Mouse (Mus musculus): ENCODE measurements around the gene Tnfrsf1a.
A peak's percentile ranks its signal among the peaks of the same experiment; 100 is the strongest.

The Tnfrsf1a gene

GRCm38 (mm10) chr6:125354352-125355151, 5.4 kb downstream of the Tnfrsf1a start:
- DNase-seq (ENCODE audit: low spot score in 2 of 2), result no peak

DNA sequence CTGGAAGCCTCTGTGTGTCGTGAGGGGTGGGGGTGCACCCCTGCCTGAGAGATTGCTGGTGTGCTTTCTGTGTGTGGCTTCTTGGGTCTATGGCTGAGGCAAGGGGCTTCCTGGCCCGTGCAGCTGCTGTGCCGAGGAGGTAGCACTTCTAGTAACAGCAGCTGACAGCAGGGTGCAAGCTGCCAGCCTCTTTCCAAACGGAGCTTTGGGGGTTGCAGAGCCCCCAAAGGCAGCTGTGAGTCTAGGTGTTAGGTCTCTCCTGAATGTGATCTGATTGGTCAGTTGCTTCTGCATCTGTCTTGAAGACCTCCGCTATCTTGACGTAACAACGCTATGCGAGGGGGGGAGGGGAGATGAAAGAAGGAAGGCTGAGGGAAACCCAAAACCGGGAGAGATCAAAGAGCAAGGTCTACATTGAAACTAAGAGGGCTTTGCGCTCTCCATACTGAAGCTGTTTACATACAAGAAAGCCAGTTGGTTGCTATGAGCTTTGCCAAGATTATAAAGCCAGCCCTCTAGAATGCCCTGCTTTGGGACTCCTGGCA, 6.1 kb downstream of the Tnfrsf1a start:
- DNase-seq (ENCODE audit: low spot score in 2 of 2), result no peak

DNA sequence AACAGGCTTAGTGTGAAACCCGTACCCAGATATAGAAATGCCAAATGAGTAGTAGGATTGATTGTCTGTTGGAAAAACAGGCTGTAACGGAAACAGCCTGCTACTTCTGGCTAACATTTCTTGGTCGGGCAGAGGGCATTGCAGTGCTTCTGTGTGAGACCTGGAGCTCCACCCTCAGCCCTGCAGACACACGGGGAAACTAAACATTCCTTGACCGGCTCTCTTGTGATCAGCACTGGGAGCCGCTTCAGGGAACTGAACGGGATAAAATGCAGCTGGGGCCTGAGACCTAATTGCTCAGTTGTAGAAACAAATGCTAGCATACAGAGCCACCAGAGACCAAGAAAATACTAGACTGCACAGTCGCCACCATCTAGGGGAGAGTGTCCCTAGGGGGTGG, 7.1 kb downstream of the Tnfrsf1a start:
- DNase-seq (ENCODE audit: low spot score in 2 of 2), result no peak

- DNase-seq (ENCODE audit: low spot score in 2 of 2), result no peak
These were observed 8.2 kb downstream of the Tnfrsf1a start for GRCm38 (mm10) chr6:125357334-125357733.

GRCm38 (mm10) chr6:125359999-125360398, 10.8 kb downstream of the Tnfrsf1a start:
- no peak for DNase-seq (ENCODE audit: low spot score in 2 of 2)

DNA sequence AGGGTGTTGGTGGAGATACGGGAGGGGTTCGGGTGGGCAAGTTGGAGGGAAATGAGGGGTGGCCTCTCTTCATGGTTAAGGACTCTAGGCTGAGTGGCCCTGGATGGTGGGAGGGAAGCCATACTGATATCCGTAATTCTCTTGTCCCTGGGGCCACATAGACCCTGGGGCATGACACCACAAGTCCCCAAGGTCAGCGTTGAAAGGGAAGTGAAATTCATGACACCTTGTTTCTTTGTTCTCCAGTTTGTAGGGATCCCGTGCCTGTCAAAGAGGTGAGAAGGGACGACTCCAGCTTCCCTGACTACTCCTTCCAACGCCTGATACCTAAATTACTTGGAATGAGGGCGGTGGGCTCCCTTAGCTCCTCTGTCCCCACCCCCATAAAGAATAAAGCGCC, 11.7 kb downstream of the Tnfrsf1a start:
- DNase-seq (ENCODE audit: low spot score in 2 of 2), result no peak

- no peak for DNase-seq (ENCODE audit: low spot score in 2 of 2)
These were observed 12.5 kb downstream of the Tnfrsf1a start for GRCm38 (mm10) chr6:125361467-125362291.

DNA sequence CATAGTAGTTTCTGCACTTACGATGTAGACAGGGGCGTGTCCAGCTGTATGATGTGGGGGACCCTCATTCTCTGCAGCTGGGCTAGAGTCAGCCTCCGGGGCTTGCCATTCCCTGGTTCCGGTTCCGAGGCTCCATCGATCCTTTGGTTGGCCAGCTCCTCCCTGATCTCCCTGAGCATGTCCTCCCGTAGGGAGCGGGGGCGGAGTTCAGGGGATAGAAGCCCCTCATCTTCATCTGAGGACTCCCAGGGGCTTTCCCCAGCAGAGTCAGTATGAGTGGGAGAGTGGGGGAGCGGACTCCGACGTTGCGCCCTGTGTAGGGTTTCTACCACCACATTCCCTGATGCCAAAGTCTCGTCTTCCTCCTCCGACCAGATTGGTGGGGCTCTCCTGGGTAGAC, 13.9 kb downstream of the Tnfrsf1a start:
- no peak for DNase-seq (ENCODE audit: low spot score in 2 of 2)

DNA sequence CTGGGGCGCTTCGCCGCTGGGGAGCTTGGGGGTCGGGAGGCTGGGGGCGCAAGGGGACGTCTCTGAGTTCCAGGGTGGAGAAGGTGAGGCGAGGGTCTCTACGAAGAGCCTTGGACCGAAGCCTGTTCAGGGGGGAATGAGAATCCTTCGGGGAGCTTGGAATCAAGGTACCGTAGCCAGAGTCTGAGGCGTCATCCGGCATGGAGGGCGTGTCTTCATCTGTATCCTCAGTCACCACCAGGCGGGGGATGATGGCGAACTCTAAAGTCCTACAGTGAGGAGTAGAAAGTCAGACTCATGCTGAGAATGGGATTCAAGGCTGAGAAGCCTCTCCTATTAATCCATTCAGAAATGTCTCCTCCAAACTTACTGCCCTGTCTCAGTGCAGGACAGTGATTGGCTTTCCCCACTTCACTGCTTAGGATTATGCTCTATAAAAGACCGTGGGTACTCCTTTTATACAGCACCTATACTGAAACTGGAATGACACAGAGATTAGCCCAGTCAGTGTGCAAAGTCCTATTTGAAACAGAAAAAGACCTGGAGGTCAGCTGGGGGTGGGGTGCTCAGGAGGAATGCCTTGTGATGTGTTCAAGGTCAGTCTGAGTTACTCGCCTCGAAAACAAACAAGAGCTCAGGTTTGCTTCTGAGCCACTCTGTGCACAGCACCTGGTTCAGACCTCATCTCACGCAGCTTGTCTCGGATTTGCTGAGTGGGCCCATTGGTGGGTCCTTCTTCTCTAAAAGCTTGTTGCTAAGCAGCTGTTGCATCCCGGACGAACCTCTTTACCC, 14.5 kb downstream of the Tnfrsf1a start:
- no peak for DNase-seq (ENCODE audit: low spot score in 2 of 2)

- DNase-seq (ENCODE audit: low spot score in 2 of 2), result no peak
These were observed 15.3 kb downstream of the Tnfrsf1a start for GRCm38 (mm10) chr6:125364448-125364847.

- no peak for DNase-seq (ENCODE audit: low spot score in 2 of 2)
These were observed 16.4 kb downstream of the Tnfrsf1a start for GRCm38 (mm10) chr6:125365522-125365921.

- no peak for DNase-seq (ENCODE audit: low spot score in 2 of 2)
These were observed 17.0 kb downstream of the Tnfrsf1a start for GRCm38 (mm10) chr6:125366133-125366532.

DNA sequence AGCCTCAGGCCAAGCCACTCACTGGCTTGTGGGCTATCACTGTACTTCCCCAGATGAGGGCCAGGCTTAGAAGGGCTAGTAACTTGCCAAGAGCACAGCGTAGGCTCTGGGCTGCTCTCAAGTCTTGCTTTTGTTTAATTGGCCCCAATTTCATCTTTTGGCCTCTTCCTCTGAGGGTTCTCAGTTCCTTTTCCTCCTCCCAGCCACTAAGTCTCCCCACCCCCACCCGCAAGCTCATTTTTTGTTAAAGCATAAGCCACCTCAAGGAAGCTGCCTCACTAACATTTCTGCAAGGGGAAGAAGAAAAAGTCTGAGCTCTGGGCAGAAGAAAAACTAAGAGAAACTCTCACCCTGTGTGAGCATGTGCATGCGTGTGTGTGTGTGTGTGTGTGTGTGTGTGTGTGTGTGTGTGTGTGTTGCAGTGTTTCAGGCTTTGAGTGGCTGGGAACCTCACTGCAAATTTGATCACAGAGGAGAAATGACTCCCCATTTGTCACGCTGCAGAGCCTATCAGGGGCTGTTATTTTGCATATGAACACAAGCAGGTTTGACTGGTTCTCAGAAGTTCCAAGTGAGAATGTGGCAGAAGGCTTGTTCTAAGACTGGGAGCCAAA, 18.7 kb downstream of the Tnfrsf1a start:
- no peak for DNase-seq (ENCODE audit: low spot score in 2 of 2)

DNA sequence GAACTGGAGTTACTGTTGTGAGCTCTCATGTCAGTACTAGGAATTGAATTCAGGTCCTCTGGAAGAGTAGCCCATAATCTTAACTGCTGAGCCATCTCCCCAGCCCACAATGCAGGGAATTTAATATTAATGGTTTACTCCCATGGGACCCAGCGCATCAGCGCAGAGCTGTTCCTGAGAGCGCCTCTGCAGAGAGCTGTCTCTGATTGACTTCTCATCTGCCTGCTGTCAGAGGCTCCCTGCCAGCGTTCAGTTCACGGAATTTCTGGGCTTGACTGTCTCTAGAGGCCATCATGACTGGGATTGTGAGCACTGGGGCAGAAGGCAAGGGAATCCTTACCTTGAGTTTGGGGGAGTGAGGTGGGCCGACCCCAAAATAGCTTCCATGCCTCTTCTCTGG, 27.9 kb downstream of the Tnfrsf1a start:
- no peak for DNase-seq (ENCODE audit: low spot score in 2 of 2)

- DNase-seq (ENCODE audit: low spot score in 2 of 2), result peak in 1 of 2 experiments; percentile 55
These were observed 28.7 kb downstream of the Tnfrsf1a start for GRCm38 (mm10) chr6:125377582-125378451.

DNA sequence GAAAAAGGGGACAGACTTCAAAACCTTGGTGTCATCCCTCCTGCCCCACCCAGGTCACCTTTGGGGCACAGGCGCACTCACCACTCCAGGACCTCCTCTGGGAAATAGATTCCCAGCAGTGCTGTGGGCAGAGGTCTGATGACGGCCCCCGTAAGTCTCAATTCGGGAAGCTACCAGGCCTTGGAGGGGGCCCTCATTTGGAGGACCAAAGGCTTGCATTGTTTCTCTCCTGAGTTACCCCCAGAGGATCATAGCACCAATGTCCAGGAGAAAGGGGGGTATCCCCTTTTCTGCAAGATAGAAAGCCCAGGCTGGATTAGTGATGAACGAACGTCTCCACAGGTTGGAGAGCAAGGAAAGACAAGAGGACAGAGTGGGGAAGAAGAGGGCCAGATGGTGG, 29.5 kb downstream of the Tnfrsf1a start:
- DNase-seq (ENCODE audit: low spot score in 2 of 2), result no peak

- DNase-seq (ENCODE audit: low spot score in 2 of 2), result no peak
These were observed 30.6 kb downstream of the Tnfrsf1a start for GRCm38 (mm10) chr6:125379781-125380180.

DNA sequence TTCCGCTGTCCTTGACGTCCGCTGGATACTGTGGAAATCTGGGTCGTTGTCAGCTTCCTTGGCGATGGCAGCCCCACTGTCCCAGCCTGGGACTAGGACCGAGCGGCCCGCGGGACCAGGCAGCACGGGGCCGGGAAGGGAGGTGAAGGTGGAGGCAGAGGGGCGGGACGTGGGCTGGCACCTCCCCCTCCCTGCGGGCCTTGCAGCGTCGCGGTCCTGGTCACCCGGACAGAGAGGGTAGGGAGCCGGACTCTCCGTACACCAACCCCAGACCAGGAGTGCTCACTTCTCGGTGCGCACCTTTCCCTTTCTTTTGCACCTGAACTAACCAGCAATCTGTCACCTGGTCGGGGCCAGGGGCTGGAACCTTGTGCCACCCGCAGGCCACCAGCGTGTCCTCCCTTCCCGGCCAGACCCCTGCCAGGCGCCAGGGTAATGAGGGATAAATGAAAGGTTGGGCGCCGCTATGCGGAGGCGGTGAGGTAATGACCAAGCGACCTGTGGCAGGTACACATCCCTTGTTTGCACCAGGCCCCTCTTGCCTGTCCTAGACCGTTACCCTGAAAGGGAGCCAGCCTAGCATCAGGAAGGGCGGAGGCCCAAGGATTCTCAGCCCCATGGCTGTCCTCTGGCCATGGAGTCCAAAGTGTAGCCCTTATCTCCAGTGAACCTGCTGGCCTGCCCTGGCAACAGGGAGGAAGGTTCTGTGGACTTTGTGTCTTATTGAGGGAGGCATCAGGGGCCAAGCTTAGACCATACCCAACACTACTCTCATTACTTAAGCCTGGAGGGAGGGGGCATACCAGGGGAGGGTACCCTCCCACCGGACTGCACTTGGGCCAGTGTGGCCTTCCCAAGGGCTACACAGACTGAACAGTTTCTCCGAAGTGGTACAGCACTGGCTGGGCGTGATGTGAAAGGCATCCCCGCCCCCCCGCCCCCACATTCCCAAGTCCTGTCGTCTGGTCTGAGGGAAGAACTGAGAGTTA, 31.5 kb downstream of the Tnfrsf1a start, which contains the start of gene Plekhg6:
TSS of gene Plekhg6 (minus strand) at position 422 of the 989 bp plus-strand sequence.
- no peak for DNase-seq (ENCODE audit: low spot score in 2 of 2)

- no peak for DNase-seq (ENCODE audit: low spot score in 2 of 2)
These were observed 32.9 kb downstream of the Tnfrsf1a start for GRCm38 (mm10) chr6:125382024-125382423.

All from spleen, postnatal 4 days (tissue).